ENCODE assay signal across 30 mouse cellular contexts in the genomic region with DNA sequence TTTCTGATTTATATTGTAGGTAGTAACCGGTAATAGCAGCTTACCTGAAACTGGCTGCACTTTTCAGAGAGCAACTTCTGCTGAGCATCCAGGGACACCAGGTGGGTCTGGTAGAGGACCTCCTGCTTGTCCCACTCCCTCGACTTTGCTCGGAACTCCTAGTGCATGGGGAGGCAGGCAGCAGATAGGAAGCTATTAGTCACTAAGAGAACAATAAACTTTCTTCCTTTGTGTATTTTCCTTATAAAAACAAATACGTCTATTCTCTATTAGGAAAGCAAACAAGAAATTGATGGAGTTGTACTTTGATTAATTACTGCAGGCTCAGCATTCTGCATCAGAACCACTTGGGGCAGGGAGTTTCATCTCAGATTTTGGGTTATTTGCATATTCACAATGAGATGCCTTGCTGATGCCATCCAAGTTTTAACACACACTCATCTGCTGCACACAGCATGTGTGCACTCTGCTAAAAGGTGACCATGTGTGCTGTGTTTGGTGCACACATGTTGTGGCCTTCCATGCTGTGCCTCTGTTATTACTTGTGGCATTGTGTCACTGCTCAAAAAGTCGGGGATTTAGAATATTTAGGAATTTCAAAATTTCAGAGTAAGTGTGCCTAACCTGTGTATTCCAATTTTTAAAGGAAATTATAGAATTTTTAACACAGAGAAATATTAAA. TPM values are rescaled to one million over a fixed set of nuclear protein-coding genes. Genes with fewer than 3 reads are reported as not detected.
A peak's percentile ranks its signal among the peaks of the same experiment; 100 is the strongest.
DNase-seq lines count a peak whose midpoint lies in the region; ATAC-seq lines count a peak whose summit lies in the region.
"Had no signal": no experiment of that assay in that cellular context is flagged by ENCODE, and none has a peak within 500 bp of the region (broad histone marks: within the 10 kb centered on the region; RNA-seq: fewer than 3 reads in every experiment).

No protein-coding gene starts in this region.

- no peak overlapping the region for H3K4me3 ChIP-seq in heart, embryonic 16.5 days (ENCODE audit: low read length)
- H3K4me3 ChIP-seq in heart, embryonic 12.5 days: no peak overlapping the region
- H3K4me3 ChIP-seq in midbrain, embryonic 11.5 days (ENCODE audit: low read depth, low read length): no peak overlapping the region
- H3K4me3 ChIP-seq in midbrain, embryonic 14.5 days (replicated peaks; ENCODE audit: low read depth, low read length): no peak overlapping the region
- H3K4me3 ChIP-seq: embryonic facial prominence, embryonic 15.5 days; heart, embryonic 10.5 days; left cerebral cortex, adult 2 months; limb, embryonic 15.5 days; neural tube, embryonic 15.5 days had no signal

- no peak overlapping the region for H3K9ac ChIP-seq in heart, embryonic 16.5 days (ENCODE audit: low read length)
- no peak overlapping the region for H3K9ac ChIP-seq in heart, embryonic 12.5 days
- H3K9ac ChIP-seq in midbrain, embryonic 11.5 days (ENCODE audit: low read length): no peak overlapping the region
- H3K9ac ChIP-seq in midbrain, embryonic 14.5 days (replicated peaks; ENCODE audit: low read length): no peak overlapping the region
- H3K9ac ChIP-seq: embryonic facial prominence, embryonic 15.5 days; hindbrain, embryonic 14.5 days; limb, embryonic 15.5 days; neural tube, embryonic 15.5 days had no signal

- peak; percentile 6 for DNase-seq in adrenal gland, adult 2 months
- no peak for DNase-seq in adrenal gland, adult 18-20 months (ENCODE audit: low spot score in 2 of 2)
- peak; percentile 11 for DNase-seq in kidney, postnatal 10 days
- DNase-seq in kidney, adult 8-10 months: no peak
- DNase-seq in midbrain, embryonic 11.5 days (ENCODE audit: low spot score, missing footprints): peak; percentile 39
- DNase-seq in midbrain, embryonic 14.5 days: no peak
- DNase-seq: adrenal gland, postnatal 25 days; cerebellum, adult 11 months; cerebellum, adult 9-11 months; gastrocnemius, postnatal 14 days; heart, postnatal 4 days; kidney, postnatal 4 days; layer of hippocampus, adult 9-11 months; left cerebral cortex, postnatal 4 days; lung, adult 2 months; lung, postnatal 4 days; right cerebral cortex, adult 18-20 months; right cerebral cortex, postnatal 4 days; thymus, postnatal 14 days had no signal

- no peaks in the 10 kb centered on the region for H3K27me3 ChIP-seq in heart, embryonic 16.5 days (ENCODE audit: control insufficient read depth, insufficient read depth, low read length)
- no peaks in the 10 kb centered on the region for H3K27me3 ChIP-seq in heart, embryonic 12.5 days (replicated peaks)
- no peaks in the 10 kb centered on the region for H3K27me3 ChIP-seq in midbrain, embryonic 11.5 days (ENCODE audit: control insufficient read depth, insufficient read depth, low read length)
- no peaks in the 10 kb centered on the region for H3K27me3 ChIP-seq in midbrain, embryonic 14.5 days (ENCODE audit: control insufficient read depth, insufficient read depth, low read length)
- H3K27me3 ChIP-seq: embryonic facial prominence, embryonic 15.5 days; limb, embryonic 15.5 days had no signal

- H3K36me3 ChIP-seq in heart, embryonic 16.5 days (ENCODE audit: control insufficient read depth, insufficient read depth): no peaks in the 10 kb centered on the region
- H3K36me3 ChIP-seq in heart, embryonic 12.5 days: no peaks in the 10 kb centered on the region
- no peaks in the 10 kb centered on the region for H3K36me3 ChIP-seq in midbrain, embryonic 11.5 days (ENCODE audit: control insufficient read depth, insufficient read depth, low read length)
- H3K36me3 ChIP-seq in midbrain, embryonic 14.5 days (ENCODE audit: control insufficient read depth, insufficient read depth, low read length): no peaks in the 10 kb centered on the region
- H3K36me3 ChIP-seq: embryonic facial prominence, embryonic 15.5 days; heart, embryonic 10.5 days; limb, embryonic 15.5 days; neural tube, embryonic 15.5 days had no signal

- WGBS in heart, embryonic 16.5 days: 59% methylated on average over 5 of the region's 5 CpGs
- WGBS in heart, embryonic 12.5 days: 59% methylated on average over 5 of the region's 5 CpGs
- 79% methylated on average over 5 of the region's 5 CpGs for whole genome bisulfite sequencing in midbrain, embryonic 11.5 days
- 76% methylated on average over 5 of the region's 5 CpGs for WGBS in midbrain, embryonic 14.5 days

- no peak overlapping the region for H3K27ac ChIP-seq in heart, embryonic 16.5 days (ENCODE audit: low read length)
- H3K27ac ChIP-seq in heart, embryonic 12.5 days (ENCODE audit: poor library complexity, severe bottlenecking): no peak overlapping the region
- H3K27ac ChIP-seq in midbrain, embryonic 11.5 days (ENCODE audit: low read depth, low read length): no peak overlapping the region
- no peak overlapping the region for H3K27ac ChIP-seq in midbrain, embryonic 14.5 days (replicated peaks; ENCODE audit: low read depth, low read length)
- H3K27ac ChIP-seq: embryonic facial prominence, embryonic 15.5 days; heart, embryonic 10.5 days; hindbrain, embryonic 14.5 days; left cerebral cortex, adult 2 months; limb, embryonic 15.5 days; neural tube, embryonic 15.5 days had no signal

- 0 out of 2 replicates have a peak, but pooled peaks have one; percentile 14 for ATAC-seq in heart, embryonic 16.5 days (replicated peaks; ENCODE audit: extremely low read depth, insufficient read depth, low FRiP score)
- ATAC-seq in heart, embryonic 12.5 days (ENCODE audit: insufficient number of reproducible peaks, low FRiP score): no peak
- no peak for ATAC-seq in midbrain, embryonic 11.5 days (ENCODE audit: low FRiP score)
- no peak for ATAC-seq in midbrain, embryonic 14.5 days (ENCODE audit: low FRiP score, low TSS enrichment)
- ATAC-seq: forebrain, embryonic 14.5 days had no signal

- H3K4me1 ChIP-seq in heart, embryonic 16.5 days (ENCODE audit: control insufficient read depth, insufficient read depth, low read length): no peaks in the 10 kb centered on the region
- H3K4me1 ChIP-seq in heart, embryonic 12.5 days (replicated peaks): no peaks in the 10 kb centered on the region
- no peaks in the 10 kb centered on the region for H3K4me1 ChIP-seq in midbrain, embryonic 11.5 days (ENCODE audit: control insufficient read depth, insufficient read depth, low read length)
- H3K4me1 ChIP-seq in midbrain, embryonic 14.5 days (ENCODE audit: control insufficient read depth, insufficient read depth, low read length): no peaks in the 10 kb centered on the region
- H3K4me1 ChIP-seq: embryonic facial prominence, embryonic 15.5 days; limb, embryonic 15.5 days; neural tube, embryonic 15.5 days had no signal

- no peaks in the 10 kb centered on the region for H3K9me3 ChIP-seq in heart, embryonic 16.5 days (replicated peaks; ENCODE audit: control insufficient read depth, low read length)
- no peaks in the 10 kb centered on the region for H3K9me3 ChIP-seq in heart, embryonic 12.5 days (replicated peaks)
- no peaks in the 10 kb centered on the region for H3K9me3 ChIP-seq in midbrain, embryonic 11.5 days (ENCODE audit: control insufficient read depth, low read length)
- H3K9me3 ChIP-seq in midbrain, embryonic 14.5 days (ENCODE audit: control insufficient read depth, low read length): no peaks in the 10 kb centered on the region
- H3K9me3 ChIP-seq: embryonic facial prominence, embryonic 15.5 days; heart, embryonic 10.5 days; limb, embryonic 15.5 days; neural tube, embryonic 15.5 days had no signal

- no peak overlapping the region for H3K4me2 ChIP-seq in heart, embryonic 16.5 days (ENCODE audit: low read depth, low read length)
- H3K4me2 ChIP-seq in heart, embryonic 12.5 days: no peak overlapping the region
- H3K4me2 ChIP-seq in midbrain, embryonic 11.5 days: no peak overlapping the region
- no peak overlapping the region for H3K4me2 ChIP-seq in midbrain, embryonic 14.5 days (ENCODE audit: low read length)
- H3K4me2 ChIP-seq: embryonic facial prominence, embryonic 15.5 days; hindbrain, embryonic 14.5 days; limb, embryonic 15.5 days; neural tube, embryonic 15.5 days had no signal

RNA-seq across cellular contexts. Expression of gene Deup1, which starts 26.7 kb away (rescaled TPM):
- total RNA-seq in adrenal gland, adult 2 months (2021): under 1 TPM; 0.09 to 0.24 TPM
- polyA plus RNA-seq in adrenal gland, adult 2 months (2012; rRNA removed): 0.10 TPM in 1 of 2 replicates, not detected in the other
- under 1 TPM in 1 of 2 experiments, not detected in 1; 0.29 TPM for total RNA-seq in adrenal gland, adult 18-20 months (2021)
- 1.5 and 2.5 TPM in 2 replicates for polyA plus RNA-seq in heart, embryonic 16.5 days (2015; fragmentation: Nextera tagmentation; extraction: Ambion mirVana)
- 0.09 TPM in 2 replicates for polyA plus RNA-seq in heart, embryonic 12.5 days (2016; fragmentation: Nextera tagmentation; extraction: Ambion mirVana)
- polyA plus RNA-seq in midbrain, embryonic 11.5 days (2014; fragmentation: Nextera tagmentation; extraction: Ambion mirVana): 0.32 and 0.52 TPM in 2 replicates
- 0.67 and 0.75 TPM in 2 replicates for polyA plus RNA-seq in midbrain, embryonic 14.5 days (2014; fragmentation: Nextera tagmentation; extraction: Ambion mirVana)
- total RNA-seq: common myeloid progenitor, adult 5-6 weeks; megakaryocyte-erythroid progenitor cell, adult 5-6 weeks had no signal

Comparison
In these comparisons a context has a peak if more than half of its experiments do, and no peak if none do; other contexts are left out.
1. DNase-seq: peak in adrenal gland, adult 2 months (single experiment), kidney, postnatal 10 days (single experiment) and midbrain, embryonic 11.5 days (single experiment); none in adrenal gland, adult 18-20 months (0 of 2), kidney, adult 8-10 months (0 of 2) and midbrain, embryonic 14.5 days (single experiment).